Mouse (Mus musculus): ENCODE measurements around the gene Cep41.

DNA sequence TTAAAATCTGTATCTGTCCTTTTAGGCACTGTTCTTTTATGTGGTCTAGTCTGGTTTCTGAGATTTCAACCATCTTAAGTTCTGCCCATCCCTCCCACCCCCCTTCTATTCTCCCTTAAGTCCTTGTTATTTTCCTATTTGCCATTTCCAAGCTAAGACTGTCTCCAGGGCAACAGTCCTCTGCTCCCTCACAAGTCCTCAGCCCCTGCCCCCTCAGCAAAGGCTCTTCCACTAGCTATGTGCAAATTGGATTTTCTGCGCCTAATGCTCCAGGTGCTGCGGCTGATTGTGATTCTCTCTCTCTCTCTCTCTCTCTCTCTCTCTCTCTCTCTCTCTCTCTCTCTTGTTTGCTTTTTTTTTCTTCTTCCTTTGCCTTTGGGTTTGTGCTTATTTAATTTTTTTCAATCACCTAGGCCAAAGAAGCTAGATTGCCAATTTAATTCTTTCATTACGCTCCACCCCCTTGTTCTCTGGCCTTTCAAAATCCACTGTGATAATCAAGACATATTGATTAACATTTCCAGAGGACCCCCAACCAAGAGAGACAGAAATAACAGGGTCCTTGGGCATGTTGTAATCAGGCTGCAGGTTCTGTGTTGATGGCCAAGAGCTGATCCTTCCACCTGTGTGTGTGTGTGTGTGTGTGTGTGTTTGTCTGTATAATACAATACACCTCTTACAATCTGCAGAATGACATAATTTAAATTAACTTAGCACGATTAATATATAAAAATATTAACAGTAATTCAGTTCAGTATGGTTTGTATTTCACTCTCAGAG, 29.0 kb upstream of the Cep41 start:
- no peak for TF ChIP-seq CTCF (IDR thresholded peaks at IDR 0.05; ENCODE audit: low read depth)
- TF ChIP-seq EP300 (optimal IDR thresholded peaks at IDR 0.05): no peak

All from stomach, postnatal 0 days (tissue).